Mouse (Mus musculus): Measurements from ENCODE around the gene Sumo3.

DNA sequence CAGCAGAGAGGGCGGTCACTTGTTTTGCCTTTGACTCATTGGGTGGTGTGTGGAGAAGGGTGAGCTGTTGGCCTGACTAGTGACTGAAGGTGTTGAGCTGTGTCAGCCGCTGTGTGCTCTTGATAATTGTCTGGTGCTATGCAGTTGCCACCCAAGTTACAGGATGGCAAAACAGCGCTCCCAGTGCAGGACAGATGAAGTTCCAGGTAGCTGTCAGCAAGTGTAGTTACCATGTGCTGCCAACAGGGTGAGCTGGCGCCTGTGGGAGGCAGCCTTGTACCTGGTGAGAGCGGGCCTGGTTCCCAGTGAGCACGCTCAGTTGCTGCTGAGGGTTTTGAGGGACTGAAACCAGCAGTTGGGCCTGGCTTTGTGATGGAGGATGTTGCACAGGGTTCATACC lies 15.1 kb upstream of the Sumo3 start:
- TF ChIP-seq CTCF (conservative IDR thresholded peaks at IDR 0.05; ENCODE audit: low read length) (peak; percentile 96), NANOG (IDR thresholded peaks at IDR 0.05; ENCODE audit: borderline replicate concordance, low read length) (no peak), POU5F1 (IDR thresholded peaks at IDR 0.05; ENCODE audit: borderline replicate concordance, low read length) (no peak)
